Mouse (Mus musculus) ovary, postnatal 10 days (tissue): Measurements from ENCODE around the gene F830045P16Rik.

ENCODE experiments used
- DNase-seq: peaks from one replicate; pipeline ENCODE4 v3.0.0; 2022; ENCODE audit warnings: low spot score

The F830045P16Rik gene

GRCm38 (mm10) chr2:129536377-129536776 is at the start of gene F830045P16Rik:
Gene F830045P16Rik, minus strand, starts transcription at chr2:129536602.
- DNase-seq: no peak

DNA sequence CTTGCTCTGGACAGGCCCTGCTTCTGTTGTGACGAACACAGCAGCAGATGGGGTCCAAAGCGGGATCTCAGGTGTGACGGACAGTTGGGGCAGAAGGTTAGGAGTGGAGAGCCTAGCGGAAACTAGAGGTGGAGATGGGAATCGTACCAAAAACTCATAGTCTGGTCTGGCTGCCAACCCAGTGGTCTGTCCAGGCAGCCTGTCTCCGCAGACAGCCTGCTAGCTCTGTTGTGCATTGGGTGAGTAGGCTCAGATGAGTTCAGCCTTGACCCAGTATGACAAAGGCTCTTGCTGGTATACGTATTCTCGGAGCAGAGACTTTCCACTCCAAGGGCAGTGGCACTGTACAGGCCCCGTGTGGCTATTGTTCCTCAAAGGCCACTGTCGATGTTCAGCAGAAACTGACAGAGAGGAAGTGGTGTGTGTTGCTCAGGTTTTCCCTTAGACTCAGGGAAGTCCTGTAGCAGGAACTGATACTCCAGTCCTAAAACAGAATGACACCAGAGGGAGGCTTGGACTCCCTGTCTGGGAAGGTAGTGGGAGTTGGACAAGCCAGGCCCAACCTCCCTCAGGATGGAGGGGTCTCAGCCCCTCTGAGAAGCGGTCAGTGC is 49.6 kb upstream of the F830045P16Rik start:
- DNase-seq: no peak

GRCm38 (mm10) chr2:129584905-129585304 is 48.5 kb upstream of the F830045P16Rik start:
- DNase-seq: no peak

DNA sequence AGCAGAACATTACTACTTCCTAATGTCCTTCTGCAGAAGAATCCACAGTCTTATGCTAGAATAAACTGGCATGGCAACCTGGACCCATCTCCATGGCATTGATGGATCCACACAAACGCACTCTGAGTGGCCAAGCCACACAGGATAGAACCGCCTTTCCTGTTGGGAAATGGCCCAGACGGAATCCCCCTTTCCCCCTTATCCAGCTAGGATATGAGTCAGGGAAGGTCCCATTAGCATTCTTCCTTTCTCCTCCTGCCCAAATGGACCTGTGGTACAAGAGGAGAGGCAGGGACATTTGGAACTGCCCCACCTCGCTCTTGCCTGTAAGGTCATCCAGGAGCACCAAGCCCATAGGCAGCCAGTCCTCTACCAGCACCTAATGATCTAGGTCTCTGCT is 45.9 kb upstream of the F830045P16Rik start:
- DNase-seq: no peak

DNA sequence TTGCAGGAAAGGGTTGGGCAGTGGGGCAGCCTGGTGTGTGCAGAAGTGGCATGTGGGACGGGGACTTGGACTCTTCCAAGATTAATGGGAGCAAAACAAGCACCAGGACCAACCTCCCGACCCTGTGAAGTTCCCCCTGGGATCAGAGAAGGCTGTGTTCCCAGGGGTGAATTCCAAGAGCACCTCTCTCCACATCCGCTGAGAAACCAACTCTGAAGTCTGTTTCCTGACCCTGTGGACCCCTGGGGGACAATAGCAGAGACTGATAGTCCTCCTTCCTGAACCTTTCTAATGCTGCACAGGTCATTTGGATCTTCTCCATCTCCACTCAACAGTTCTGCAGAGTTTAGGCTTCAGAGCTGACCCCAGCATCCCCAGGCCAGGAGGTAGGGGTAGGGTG is 45.4 kb upstream of the F830045P16Rik start:
- DNase-seq: no peak

DNA sequence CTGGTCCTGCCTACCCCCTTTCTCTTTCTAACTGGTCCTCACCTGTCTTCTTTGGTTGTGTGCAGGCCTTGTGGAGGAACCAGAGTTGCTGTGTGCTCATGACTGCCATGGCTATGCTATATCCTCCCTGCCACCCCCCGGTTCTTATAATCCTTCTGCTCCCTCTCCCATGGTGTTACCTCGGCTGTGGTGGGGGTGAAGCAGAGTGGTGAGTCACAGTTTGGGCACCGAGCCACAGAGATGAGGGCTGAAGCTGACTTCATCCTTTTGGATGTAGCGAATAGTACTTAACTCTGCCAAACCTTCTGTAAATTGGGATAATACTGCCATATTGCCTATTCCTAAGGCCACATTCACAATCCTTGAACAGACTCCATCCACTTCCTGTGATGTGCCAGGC is 44.3 kb upstream of the F830045P16Rik start:
- DNase-seq: no peak

- no peak for DNase-seq
These were observed 40.4 kb upstream of the F830045P16Rik start for GRCm38 (mm10) chr2:129576611-129577447.

DNA sequence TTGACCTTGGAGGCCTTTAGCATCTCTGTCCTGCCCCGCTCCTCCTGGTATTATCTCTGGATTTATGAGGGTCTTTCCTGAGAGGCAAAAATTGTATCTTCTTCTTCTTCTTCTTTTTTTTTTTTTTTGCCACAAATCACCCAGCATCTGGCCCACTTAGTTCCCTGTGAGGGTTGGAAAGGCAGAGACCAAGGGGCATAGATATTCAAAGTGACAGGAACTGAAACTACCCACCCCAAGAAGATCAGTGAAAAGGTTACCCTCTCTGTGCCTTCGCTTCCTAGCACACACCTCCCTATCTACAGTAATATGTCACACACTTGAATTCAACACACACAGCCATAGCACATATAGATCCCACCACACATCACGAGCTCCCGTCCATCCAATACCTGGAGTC is 38.7 kb upstream of the F830045P16Rik start:
- DNase-seq: no peak

- DNase-seq: no peak
These were observed 38.1 kb upstream of the F830045P16Rik start for GRCm38 (mm10) chr2:129574395-129575046.

DNA sequence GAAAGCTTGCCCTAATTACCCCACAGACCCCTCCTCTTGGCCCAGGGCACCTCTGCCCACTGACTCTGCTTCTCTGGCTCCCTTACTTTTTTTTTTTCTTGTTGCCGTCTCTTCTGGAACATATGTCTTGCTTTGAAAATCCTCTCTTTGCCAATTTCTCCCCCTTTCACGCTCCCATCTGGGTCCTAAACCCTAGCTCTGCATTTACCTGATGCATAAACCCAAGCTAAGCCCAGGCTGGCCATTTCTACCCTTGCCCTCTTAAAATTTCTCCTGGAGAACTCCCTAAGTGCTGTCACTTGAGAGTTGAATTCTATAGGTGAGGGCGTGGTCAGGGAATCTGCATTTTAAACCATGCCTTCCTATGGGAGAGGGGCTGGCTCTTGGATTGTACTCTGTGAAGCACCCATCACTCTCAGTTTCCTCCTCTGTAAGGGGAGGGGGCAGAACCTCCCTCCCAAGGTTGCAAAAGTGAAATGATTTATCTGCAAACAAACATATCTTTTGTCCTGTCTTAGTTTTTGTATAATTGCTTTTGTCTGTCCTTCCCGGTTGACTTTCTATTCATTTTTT is 37.4 kb upstream of the F830045P16Rik start:
- no peak for DNase-seq

DNA sequence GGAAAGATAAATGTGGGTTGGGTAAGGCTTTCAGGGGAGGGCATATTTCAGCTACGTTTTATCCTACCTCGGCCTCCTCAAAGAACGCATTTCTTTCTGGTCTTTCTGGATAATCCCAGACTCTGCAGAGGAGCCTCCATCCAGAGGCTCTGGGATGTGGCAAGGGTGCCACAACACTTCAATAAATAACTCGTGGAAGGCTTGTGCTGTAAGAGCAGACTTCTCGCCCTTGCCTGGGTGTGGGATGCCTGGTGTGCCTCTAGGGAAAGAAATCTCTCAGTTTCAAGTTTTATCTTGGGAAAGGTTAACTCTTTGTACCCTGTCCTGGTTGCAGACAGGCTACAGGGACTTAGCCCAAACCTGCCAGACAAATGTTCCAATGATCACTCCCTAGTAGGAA is 33.2 kb upstream of the F830045P16Rik start:
- DNase-seq: no peak

GRCm38 (mm10) chr2:129569120-129569519 is 32.7 kb upstream of the F830045P16Rik start:
- no peak for DNase-seq

DNA sequence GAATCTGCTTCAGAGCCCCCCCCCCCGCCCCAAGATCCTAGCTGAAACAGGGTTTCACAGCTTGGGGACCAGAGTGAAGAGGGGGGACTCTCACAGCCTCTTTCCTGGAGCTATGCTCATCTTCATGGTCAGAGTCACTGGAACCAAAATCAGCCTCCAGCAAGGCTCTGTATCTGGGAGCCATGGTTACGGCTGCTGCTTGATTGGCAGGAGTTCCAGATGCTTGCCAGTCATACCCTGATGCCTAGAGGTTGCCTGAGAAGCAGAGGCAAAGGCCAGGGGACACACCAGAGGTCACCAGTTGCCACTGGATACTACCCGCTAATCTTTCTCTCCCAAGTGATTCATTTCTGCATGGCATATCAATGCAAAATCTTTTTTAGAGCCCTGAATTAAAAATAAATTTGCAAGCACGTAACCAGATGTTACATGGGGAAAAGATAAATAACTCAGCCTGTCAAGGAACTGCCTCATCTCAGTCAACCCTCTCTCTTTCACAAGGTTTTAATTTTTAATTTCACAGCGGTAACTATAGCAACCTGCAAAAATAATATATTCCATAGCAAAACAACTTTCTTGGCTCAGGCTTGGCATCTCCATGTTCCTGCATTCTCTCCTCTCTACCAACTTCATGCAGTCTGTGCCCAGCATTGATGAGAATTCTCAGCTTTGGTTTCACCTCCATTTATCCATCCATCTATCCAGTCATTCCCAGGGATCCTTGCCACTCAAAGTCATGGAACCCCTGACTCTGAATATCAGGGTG is 27.7 kb upstream of the F830045P16Rik start:
- no peak for DNase-seq

DNA sequence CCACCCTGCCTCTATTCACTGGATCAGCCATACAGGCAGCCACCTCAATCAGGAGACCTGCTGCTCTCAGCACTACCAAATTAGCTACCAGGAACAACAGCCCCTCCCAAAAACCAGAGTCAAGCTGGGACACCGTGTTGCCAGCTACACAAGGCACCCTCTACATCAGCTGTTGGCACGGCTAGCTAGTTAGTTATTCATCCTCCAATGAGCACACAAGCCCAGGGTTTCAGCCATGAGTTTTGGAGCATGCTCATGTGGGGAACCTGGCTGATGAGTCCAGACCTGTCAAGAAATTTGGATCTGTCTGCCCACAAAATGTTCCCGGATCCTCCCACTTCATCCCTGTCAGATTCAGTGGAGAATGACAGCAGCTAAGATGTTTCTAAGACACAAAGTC is 25.4 kb upstream of the F830045P16Rik start:
- DNase-seq: no peak

GRCm38 (mm10) chr2:129558875-129559219 is 22.4 kb upstream of the F830045P16Rik start:
- DNase-seq: no peak

DNA sequence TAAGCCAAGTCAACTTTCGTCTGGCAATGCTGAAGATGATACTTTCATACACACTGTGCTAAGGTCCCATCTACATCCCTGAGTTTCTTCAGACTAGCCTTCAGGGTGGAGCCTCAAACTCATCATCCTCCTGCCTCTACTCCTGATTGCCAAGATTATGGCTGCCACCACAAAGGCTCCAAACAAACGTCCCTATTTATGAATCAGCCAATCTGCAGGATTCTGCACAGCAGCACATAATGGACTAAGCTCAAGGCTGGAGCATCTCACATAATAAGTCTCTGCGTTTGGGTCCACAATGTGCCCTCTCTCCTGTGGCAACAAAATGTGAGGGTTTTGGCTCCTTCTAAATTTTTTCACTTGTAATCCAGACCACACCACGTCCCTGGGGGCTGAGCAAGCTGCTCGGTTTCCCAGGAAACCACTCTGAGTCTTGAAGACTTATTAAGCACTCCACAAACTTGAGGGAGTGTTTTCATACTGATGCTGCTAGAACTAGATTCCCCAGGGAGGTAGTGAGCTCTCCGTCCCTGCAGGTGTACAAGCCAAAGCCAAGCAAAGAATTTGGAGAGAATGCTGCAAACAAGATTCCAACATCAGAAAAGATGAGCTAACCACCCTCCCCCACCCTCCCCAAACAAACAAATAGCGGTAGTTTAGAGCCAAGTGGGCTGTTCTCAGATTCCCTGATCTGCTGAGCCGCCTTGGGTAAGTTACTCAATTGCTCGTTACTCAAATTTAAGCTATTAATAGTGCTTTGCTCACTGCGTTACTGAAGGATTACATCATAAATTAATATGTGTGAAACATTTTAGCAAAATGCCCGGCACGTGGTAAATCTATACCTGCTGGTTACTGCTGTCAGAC is 21.8 kb upstream of the F830045P16Rik start:
- DNase-seq: no peak

- DNase-seq: no peak
These were observed 19.7 kb upstream of the F830045P16Rik start for GRCm38 (mm10) chr2:129556081-129556480.

DNA sequence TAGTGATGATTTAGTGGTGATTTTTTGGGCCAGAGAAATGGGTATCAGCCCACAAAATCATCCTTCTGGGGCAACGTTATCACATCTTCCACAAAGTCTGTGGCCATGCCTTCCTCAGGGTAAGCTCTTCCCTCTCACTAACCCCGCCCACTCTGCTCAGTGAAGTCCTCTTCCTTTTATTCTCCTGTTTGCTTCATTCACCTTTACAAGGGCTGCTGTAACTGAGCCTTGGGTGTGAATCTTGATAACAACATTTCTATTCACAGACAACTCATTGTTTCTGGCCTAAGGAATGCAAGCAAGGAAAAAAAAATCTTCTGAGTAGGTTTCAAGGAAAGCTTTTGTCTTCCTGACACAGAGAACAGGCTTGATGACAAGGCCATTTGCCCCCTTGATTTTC is 14.4 kb upstream of the F830045P16Rik start:
- no peak for DNase-seq

DNA sequence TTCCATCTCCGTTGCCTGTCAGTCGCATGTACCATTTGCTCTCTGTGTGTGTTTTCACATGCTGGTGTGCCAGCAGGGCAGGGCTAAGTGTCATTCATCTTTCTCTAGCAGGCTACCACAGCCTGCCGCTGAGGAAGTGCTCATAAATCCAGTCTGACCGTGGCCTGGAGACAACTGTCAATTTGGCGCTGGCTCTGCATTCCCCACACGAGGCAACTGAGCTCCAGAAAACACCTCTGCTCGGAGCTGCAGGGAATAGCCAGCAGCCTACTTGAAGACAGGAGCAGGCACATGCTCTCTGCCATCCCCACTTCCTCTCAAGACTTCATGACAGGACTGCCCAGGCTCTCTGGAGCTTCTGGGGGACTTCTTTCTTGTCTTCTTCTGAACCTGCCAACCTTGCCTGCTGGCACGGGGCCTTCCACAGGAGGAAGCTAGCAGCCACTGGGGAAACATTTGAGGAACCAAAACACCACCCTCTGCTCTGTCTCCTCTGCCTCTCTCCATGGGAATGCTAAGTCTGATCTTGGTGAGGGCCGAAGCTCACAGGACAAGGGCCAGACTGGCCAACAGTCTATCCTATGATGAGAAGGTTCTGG is 13.2 kb upstream of the F830045P16Rik start:
- no peak for DNase-seq

DNA sequence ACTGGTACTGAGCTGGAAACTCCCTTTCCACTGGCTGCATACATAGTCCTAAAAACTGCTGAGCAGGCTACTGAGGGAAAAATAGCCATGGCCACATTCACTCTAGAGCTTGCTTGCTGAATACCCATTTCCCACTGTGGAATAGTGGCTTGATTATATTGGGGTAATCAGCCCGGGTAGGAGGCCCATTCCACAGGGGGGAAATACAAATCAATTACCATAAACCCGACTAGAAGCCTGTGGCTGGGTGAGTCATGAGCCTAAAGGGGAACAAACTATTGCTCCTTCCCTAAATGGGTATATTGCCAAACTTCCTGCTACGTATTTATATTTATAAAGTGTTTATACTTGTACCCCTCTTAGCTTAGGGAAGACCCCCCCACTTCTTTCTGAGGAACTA is 10.4 kb upstream of the F830045P16Rik start:
- no peak for DNase-seq

DNA sequence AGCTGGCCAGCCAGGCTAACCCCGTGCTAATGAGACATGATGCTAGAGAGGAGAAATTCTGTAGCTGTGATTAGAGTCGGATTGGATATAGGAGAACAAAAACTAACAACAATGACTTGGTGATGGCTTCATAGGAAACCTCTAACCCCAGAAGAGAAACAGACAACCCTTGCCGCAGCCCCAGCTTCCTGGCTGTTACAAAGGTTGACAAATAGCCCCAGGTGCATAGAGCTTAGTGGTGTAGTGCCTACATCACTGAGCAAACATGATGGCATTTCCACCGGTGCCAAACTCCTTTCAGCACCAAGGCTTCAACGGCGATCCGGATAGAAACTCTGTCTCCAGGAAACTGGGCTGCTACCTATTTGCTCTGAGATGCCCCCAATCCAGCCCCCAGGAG is 9.2 kb upstream of the F830045P16Rik start:
- DNase-seq: no peak
